Mouse (Mus musculus) midbrain, embryonic 11.5 days (tissue): ENCODE results near the gene Cmtm8. TPM values are rescaled to one million over a fixed set of nuclear protein-coding genes. Genes with fewer than 3 reads are reported as not detected.

Experiments used
- ATAC-seq: fragments of 200-750 bp; cut with Nextera tagmentation; 2 replicates; pipeline ENCODE4 v1.8.0; 2017; ENCODE audit warnings: moderate TSS enrichment, moderate library complexity; ENCODE audit not compliant: low FRiP score
- DNase-seq: peaks from one replicate; pipeline ENCODE4 v3.0.0; 2015; ENCODE audit warnings: low spot score; ENCODE audit errors: missing footprints
- H3K27ac ChIP-seq: fragments of 300-500 bp; sonication (generic); 2 replicates; pipeline ENCODE4 v1.5.1; 2014; ENCODE audit warnings: low read depth, low read length
- H3K27me3 ChIP-seq: fragments of 300-500 bp; sonication (generic); 2 replicates; pipeline ENCODE4 v1.6.1; 2014; ENCODE audit warnings: mild to moderate bottlenecking, low read length, moderate library complexity, mixed read lengths; ENCODE audit not compliant: control insufficient read depth, insufficient read depth
- H3K36me3 ChIP-seq: fragments of 300-500 bp; sonication (generic); 2 replicates; pipeline ENCODE4 v1.6.1; 2014; ENCODE audit warnings: mild to moderate bottlenecking, low read length, moderate library complexity, mixed read lengths; ENCODE audit not compliant: control insufficient read depth, insufficient read depth
- H3K4me1 ChIP-seq: fragments of 300-500 bp; sonication (generic); 2 replicates; pipeline ENCODE4 v1.6.1; 2014; ENCODE audit warnings: low read length; ENCODE audit not compliant: control insufficient read depth, insufficient read depth
- H3K4me2 ChIP-seq: fragments of 300-500 bp; sonication (generic); 2 replicates; pipeline ENCODE4 v1.6.1; 2014; ENCODE audit warnings: mild to moderate bottlenecking, moderate library complexity
- H3K4me3 ChIP-seq: fragments of 300-500 bp; sonication (generic); 2 replicates; pipeline ENCODE4 v1.5.1; 2014; ENCODE audit warnings: low read depth, low read length
- H3K9ac ChIP-seq: fragments of 300-500 bp; sonication (generic); 2 replicates; pipeline ENCODE4 v1.6.1; 2014; ENCODE audit warnings: low read length
- H3K9me3 ChIP-seq: fragments of 300-500 bp; sonication (generic); 2 replicates; pipeline ENCODE4 v1.6.1; 2016; ENCODE audit warnings: low read length; ENCODE audit not compliant: control insufficient read depth
- WGBS: fragments of 180-500 bp; shearing (Covaris S2); extraction: QIAGEN DNeasy Blood & Tissue Kit; methylation state at CpG from one replicate; pipeline ENCODE4 v1.1.7; 2014; 5-methylcytosine and 5-hydroxymethylcytosine counted together
- polyA plus RNA-seq: library from polyadenylated mRNA; unstranded; fragments of >200 nt; fragmentation: Nextera tagmentation; extraction: Ambion mirVana; gene quantifications from 2 replicates; pipeline ENCODE4 v1.2.1, GENCODE M21; 2014

The Cmtm8 gene
- polyA plus RNA-seq, 1 experiment from 2014 or later = 15.5 TPM

GRCm38 (mm10) chr9:114775272-114775671, 68.7 kb downstream of the Cmtm8 start:
- Histone ChIP-seq H3K27ac (no peak overlapping the region), H3K4me3 (no peak overlapping the region), H3K27me3 (no peaks in the 10 kb centered on the region), H3K4me1 (peaks cover 5% of the 10 kb centered on the region; the same call in 1 of the 2 replicates), H3K36me3 (peaks cover 2% of the 10 kb centered on the region; the same call in 1 of the 2 replicates), H3K4me2 (no peak overlapping the region), H3K9ac (no peak overlapping the region), H3K9me3 (no peaks in the 10 kb centered on the region)
- 87% methylated on average over 4 of the region's 4 CpGs for WGBS
- no peak for DNase-seq
- ATAC-seq = no peak

DNA sequence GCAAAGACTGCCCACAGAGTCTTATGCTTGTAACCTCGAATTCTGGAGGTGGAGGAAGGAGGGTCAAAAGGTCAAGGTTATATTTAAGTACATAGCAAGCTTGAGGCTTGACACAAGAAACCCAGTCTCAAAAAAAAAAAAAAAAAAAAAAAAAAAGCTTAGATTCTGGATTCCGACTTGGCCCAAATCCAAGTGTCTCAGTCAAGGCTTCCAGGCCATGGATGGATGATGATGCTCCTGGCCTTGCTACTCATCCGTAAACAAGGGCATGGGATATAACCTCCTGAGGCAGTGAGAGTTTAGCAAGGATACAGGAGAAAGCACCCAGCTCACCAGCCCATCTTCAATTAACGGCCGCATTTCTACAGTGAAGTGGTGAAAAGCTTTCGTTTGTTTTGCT, 69.3 kb downstream of the Cmtm8 start:
- H3K4me2 ChIP-seq = no peak overlapping the region

GRCm38 (mm10) chr9:114771565-114771964, 72.4 kb downstream of the Cmtm8 start:
- Histone ChIP-seq H3K4me1 (peaks cover 5% of the 10 kb centered on the region; the same call in 1 of the 2 replicates), H3K36me3 (peaks cover 2% of the 10 kb centered on the region; the same call in 1 of the 2 replicates), H3K9me3 (no peaks in the 10 kb centered on the region), H3K9ac (no peak overlapping the region), H3K4me3 (no peak overlapping the region), H3K27me3 (no peaks in the 10 kb centered on the region), H3K27ac (no peak overlapping the region), H3K4me2 (no peak overlapping the region)
- 89% methylated on average over 7 of the region's 7 CpGs for WGBS
- DNase-seq (no peak), ATAC-seq (no peak)

More for the DNA sequence above, 69.3 kb downstream of the Cmtm8 start:
- H3K4me3 ChIP-seq = no peak overlapping the region
- H3K4me1 ChIP-seq = no peaks in the 10 kb centered on the region
- H3K27ac ChIP-seq = no peak overlapping the region
- ATAC-seq (no peak), DNase-seq (no peak)
- H3K27me3 ChIP-seq = no peaks in the 10 kb centered on the region
- WGBS = 88% methylated on average over 6 of the region's 6 CpGs
- no peak overlapping the region for H3K9ac ChIP-seq
- H3K9me3 ChIP-seq = no peaks in the 10 kb centered on the region
- peaks cover 2% of the 10 kb centered on the region; the same call in 1 of the 2 replicates for H3K36me3 ChIP-seq

- DNase-seq (no peak), ATAC-seq (no peak)
- WGBS = 94% methylated on average over 4 of the region's 4 CpGs
- H3K9me3 ChIP-seq = no peaks in the 10 kb centered on the region
- no peaks in the 10 kb centered on the region for H3K27me3 ChIP-seq
- peaks cover 6% of the 10 kb centered on the region for H3K36me3 ChIP-seq
- H3K9ac ChIP-seq = no peak overlapping the region
- no peak overlapping the region for H3K4me2 ChIP-seq
- H3K4me3 ChIP-seq = no peak overlapping the region
- peaks cover 5% of the 10 kb centered on the region; the same call in 1 of the 2 replicates for H3K4me1 ChIP-seq
- no peak overlapping the region for H3K27ac ChIP-seq
These were observed 73.7 kb downstream of the Cmtm8 start for GRCm38 (mm10) chr9:114770224-114770623.

GRCm38 (mm10) chr9:114768066-114768465, 75.9 kb downstream of the Cmtm8 start:
- H3K36me3 ChIP-seq = peaks cover 6% of the 10 kb centered on the region
- H3K27me3 ChIP-seq = no peaks in the 10 kb centered on the region
- WGBS = 63% methylated on average over 10 of the region's 10 CpGs
- H3K9ac ChIP-seq = no peak overlapping the region
- no peak overlapping the region for H3K4me2 ChIP-seq
- ATAC-seq (no peak), DNase-seq (no peak)
- no peak overlapping the region for H3K4me3 ChIP-seq
- H3K4me1 ChIP-seq = peaks cover 5% of the 10 kb centered on the region; the same call in 1 of the 2 replicates
- no peak overlapping the region for H3K27ac ChIP-seq
- no peaks in the 10 kb centered on the region for H3K9me3 ChIP-seq

DNA sequence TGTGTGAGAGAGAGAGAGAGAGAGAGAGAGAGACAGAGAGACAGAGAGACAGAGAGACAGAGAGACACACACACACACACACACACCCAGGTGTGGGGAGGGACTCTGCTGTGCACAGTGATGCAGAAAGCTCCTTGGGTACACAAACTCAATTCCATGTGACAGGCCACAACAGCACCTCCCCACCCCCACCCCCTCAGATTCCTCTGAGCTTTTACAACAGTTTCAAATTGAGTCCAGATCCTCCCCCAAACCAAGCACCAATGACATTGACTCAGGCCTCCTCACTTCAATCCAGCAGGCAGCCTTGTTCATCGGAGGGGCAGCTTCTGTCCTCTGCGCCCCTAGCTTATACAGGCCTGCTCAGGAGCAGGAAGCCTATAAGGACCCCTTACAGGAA, 76.4 kb downstream of the Cmtm8 start:
- Histone ChIP-seq H3K9ac (no peak overlapping the region), H3K36me3 (peaks cover 4% of the 10 kb centered on the region), H3K4me2 (no peak overlapping the region), H3K4me3 (no peak overlapping the region), H3K27me3 (no peaks in the 10 kb centered on the region), H3K4me1 (peaks cover 5% of the 10 kb centered on the region; the same call in 1 of the 2 replicates), H3K9me3 (no peaks in the 10 kb centered on the region), H3K27ac (no peak overlapping the region)
- no peak for DNase-seq
- 81% methylated on average over 2 of the region's 2 CpGs for WGBS
- no peak for ATAC-seq

GRCm38 (mm10) chr9:114767030-114767429, 76.9 kb downstream of the Cmtm8 start:
- no peak overlapping the region for H3K9ac ChIP-seq
- DNase-seq = no peak
- no peak overlapping the region for H3K27ac ChIP-seq
- H3K4me1 ChIP-seq = peaks cover 5% of the 10 kb centered on the region; the same call in 1 of the 2 replicates
- H3K9me3 ChIP-seq = no peaks in the 10 kb centered on the region
- H3K36me3 ChIP-seq = peaks cover 3% of the 10 kb centered on the region; the same call in 1 of the 2 replicates
- WGBS = 83% methylated on average over 13 of the region's 13 CpGs
- H3K4me3 ChIP-seq = no peak overlapping the region
- no peak for ATAC-seq
- H3K4me2 ChIP-seq = no peak overlapping the region
- H3K27me3 ChIP-seq = no peaks in the 10 kb centered on the region

GRCm38 (mm10) chr9:114763341-114763740, 80.6 kb downstream of the Cmtm8 start:
- no peaks in the 10 kb centered on the region for H3K9me3 ChIP-seq
- ATAC-seq = no peak

DNA sequence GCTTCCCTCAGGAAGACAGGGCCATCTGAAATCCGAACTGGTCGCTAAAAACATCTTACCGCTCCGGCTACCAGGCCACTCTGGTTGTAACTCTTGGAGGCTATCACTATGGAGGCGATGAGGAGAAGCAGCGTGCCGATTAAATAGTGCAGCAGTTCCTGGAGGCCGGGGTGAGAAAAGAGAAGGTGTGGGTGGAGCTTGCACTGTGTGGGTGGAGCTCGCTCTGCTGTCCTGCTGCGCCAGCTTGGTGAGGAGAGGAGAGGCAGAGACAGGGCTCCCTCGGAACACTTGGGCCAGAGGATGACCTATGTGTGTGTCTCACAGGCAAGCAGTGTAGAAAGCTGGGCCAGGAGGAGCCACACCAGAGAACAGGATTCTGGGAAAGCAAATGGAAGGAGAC, 82.1 kb downstream of the Cmtm8 start:
- no peak overlapping the region for H3K27ac ChIP-seq
- H3K4me3 ChIP-seq = no peak overlapping the region
- no peak for DNase-seq
- no peak for ATAC-seq
- no peak overlapping the region for H3K4me2 ChIP-seq
- WGBS = 73% methylated on average over 11 of the region's 11 CpGs
- H3K27me3 ChIP-seq = no peaks in the 10 kb centered on the region
- no peaks in the 10 kb centered on the region for H3K9me3 ChIP-seq
- no peak overlapping the region for H3K9ac ChIP-seq
- H3K36me3 ChIP-seq = peaks cover 5% of the 10 kb centered on the region; the same call in 1 of the 2 replicates
- no peaks in the 10 kb centered on the region for H3K4me1 ChIP-seq

More at GRCm38 (mm10) chr9:114763341-114763740, 80.6 kb downstream of the Cmtm8 start:
- 73% methylated on average over 13 of the region's 13 CpGs for WGBS
- H3K27me3 ChIP-seq = no peaks in the 10 kb centered on the region
- no peak overlapping the region for H3K4me2 ChIP-seq
- peaks cover 5% of the 10 kb centered on the region; the same call in 1 of the 2 replicates for H3K36me3 ChIP-seq
- no peak overlapping the region for H3K4me3 ChIP-seq
- H3K9ac ChIP-seq = no peak overlapping the region
- peaks cover 5% of the 10 kb centered on the region; the same call in 1 of the 2 replicates for H3K4me1 ChIP-seq
- no peak overlapping the region for H3K27ac ChIP-seq
- DNase-seq = peak; percentile 89
